Mouse (Mus musculus) stomach, embryonic 15.5 days (tissue): ENCODE results near the gene Cd5. TPM values are rescaled to one million over a fixed set of nuclear protein-coding genes. Genes with fewer than 3 reads are reported as not detected.
A peak's percentile ranks its signal among the peaks of the same experiment; 100 is the strongest.

Source experiments
- ATAC-seq: fragments of 200-750 bp; cut with Nextera tagmentation; 2 replicates; pipeline ENCODE4 v1.8.0; 2017; ENCODE audit warnings: low read depth, moderate number of reproducible peaks, moderate TSS enrichment; ENCODE audit not compliant: insufficient read depth, low FRiP score
- H3K27ac ChIP-seq: fragments of 300-500 bp; sonication (generic); 2 replicates; pipeline ENCODE4 v1.5.1; 2015; ENCODE audit warnings: mild to moderate bottlenecking, inconsistent platforms
- H3K27me3 ChIP-seq: fragments of 300-500 bp; sonication (generic); replicated peaks from 2 replicates; pipeline ENCODE4 v1.6.1; 2015; ENCODE audit warnings: inconsistent platforms
- H3K36me3 ChIP-seq: fragments of 300-500 bp; sonication (generic); 2 replicates; pipeline ENCODE4 v1.6.1; 2015; ENCODE audit warnings: inconsistent platforms
- H3K4me1 ChIP-seq: fragments of 300-500 bp; sonication (generic); 2 replicates; pipeline ENCODE4 v1.6.1; 2015; ENCODE audit warnings: inconsistent platforms
- H3K4me2 ChIP-seq: fragments of 300-500 bp; sonication (generic); 2 replicates; pipeline ENCODE4 v1.6.1; 2015; ENCODE audit warnings: mild to moderate bottlenecking, inconsistent platforms
- H3K4me3 ChIP-seq: fragments of 300-500 bp; sonication (generic); replicated peaks from 2 replicates; pipeline ENCODE4 v1.5.1; 2015; ENCODE audit warnings: inconsistent platforms
- H3K9ac ChIP-seq: fragments of 300-500 bp; sonication (generic); 2 replicates; pipeline ENCODE4 v1.6.1; 2015; ENCODE audit warnings: inconsistent platforms
- H3K9me3 ChIP-seq: fragments of 300-500 bp; sonication (generic); 2 replicates; pipeline ENCODE4 v1.6.1; 2016; ENCODE audit warnings: inconsistent platforms
- WGBS: fragments of 180-500 bp; shearing (Covaris S2); methylation state at CpG from one replicate; pipeline ENCODE4 v1.1.7; 2015; 5-methylcytosine and 5-hydroxymethylcytosine counted together
- polyA plus RNA-seq: library from polyadenylated mRNA; unstranded; fragments of >200 nt; fragmentation: Nextera tagmentation; extraction: Ambion mirVana; gene quantifications from 2 replicates; pipeline ENCODE4 v1.2.1, GENCODE M21; 2015

Gene Cd5
- polyA plus RNA-seq, 1 experiment from 2014 or later: 1.9 TPM

GRCm38 (mm10) chr19:10721064-10721463 is 17.7 kb downstream of the Cd5 start:
- H3K27me3 ChIP-seq: no peaks in the 10 kb centered on the region
- no peak overlapping the region for H3K4me3 ChIP-seq
- no peak overlapping the region for H3K4me2 ChIP-seq
- H3K9me3 ChIP-seq: no peaks in the 10 kb centered on the region
- no peak overlapping the region for H3K9ac ChIP-seq
- no peaks in the 10 kb centered on the region for H3K36me3 ChIP-seq
- WGBS: 52% methylated on average over 5 of the region's 5 CpGs
- H3K27ac ChIP-seq: no peak overlapping the region
- 0 out of 2 replicates have a peak, but pooled peaks cover 17% of the 10 kb centered on the region for H3K4me1 ChIP-seq
- ATAC-seq: no peak

GRCm38 (mm10) chr19:10720524-10720923 is 18.3 kb downstream of the Cd5 start:
- Histone ChIP-seq H3K9me3 (no peaks in the 10 kb centered on the region), H3K36me3 (no peaks in the 10 kb centered on the region), H3K4me2 (no peak overlapping the region), H3K9ac (no peak overlapping the region), H3K27ac (0 out of 2 replicates have a peak overlapping the region, but pooled peaks have one; percentile 21), H3K4me1 (0 out of 2 replicates have a peak, but pooled peaks cover 17% of the 10 kb centered on the region), H3K27me3 (no peaks in the 10 kb centered on the region), H3K4me3 (no peak overlapping the region)
- 24% methylated on average over 3 of the region's 3 CpGs for WGBS
- no peak for ATAC-seq

- 0 out of 2 replicates have a peak, but pooled peaks have one; percentile 8 for ATAC-seq
- Histone ChIP-seq H3K9ac (no peak overlapping the region), H3K36me3 (no peaks in the 10 kb centered on the region), H3K27me3 (no peaks in the 10 kb centered on the region), H3K9me3 (no peaks in the 10 kb centered on the region), H3K27ac (no peak overlapping the region), H3K4me3 (no peak overlapping the region), H3K4me1 (0 out of 2 replicates have a peak, but pooled peaks cover 17% of the 10 kb centered on the region), H3K4me2 (no peak overlapping the region)
- 24% methylated on average over 2 of the region's 2 CpGs for WGBS
These were observed 19.1 kb downstream of the Cd5 start for GRCm38 (mm10) chr19:10719751-10720150.

GRCm38 (mm10) chr19:10718251-10718775 is 20.5 kb downstream of the Cd5 start:
- Histone ChIP-seq H3K9me3 (no peaks in the 10 kb centered on the region), H3K9ac (no peak overlapping the region), H3K27me3 (no peaks in the 10 kb centered on the region), H3K36me3 (peaks cover 10% of the 10 kb centered on the region; the same call in 1 of the 2 replicates), H3K4me1 (0 out of 2 replicates have a peak, but pooled peaks cover 17% of the 10 kb centered on the region), H3K4me2 (no peak overlapping the region), H3K27ac (no peak overlapping the region), H3K4me3 (no peak overlapping the region)
- ATAC-seq: no peak
- 63% methylated on average over 7 of the region's 7 CpGs for WGBS

GRCm38 (mm10) chr19:10715476-10715875 is 23.3 kb downstream of the Cd5 start:
- Histone ChIP-seq H3K27me3 (no peaks in the 10 kb centered on the region), H3K27ac (no peak overlapping the region), H3K4me1 (0 out of 2 replicates have a peak, but pooled peaks cover 6% of the 10 kb centered on the region), H3K9me3 (no peaks in the 10 kb centered on the region), H3K4me3 (no peak overlapping the region), H3K9ac (no peak overlapping the region), H3K4me2 (no peak overlapping the region), H3K36me3 (peaks cover 31% of the 10 kb centered on the region)
- no peak for ATAC-seq
- 89% methylated on average over 6 of the region's 6 CpGs for WGBS

- Histone ChIP-seq H3K4me2 (no peak overlapping the region), H3K4me3 (no peak overlapping the region), H3K9ac (no peak overlapping the region), H3K27ac (no peak overlapping the region), H3K4me1 (peaks cover 3% of the 10 kb centered on the region), H3K27me3 (no peaks in the 10 kb centered on the region), H3K9me3 (no peaks in the 10 kb centered on the region), H3K36me3 (peaks cover 31% of the 10 kb centered on the region)
- peak; percentile 21; the same call in 1 of the 2 replicates for ATAC-seq
- WGBS: 45% methylated on average over 4 of the region's 4 CpGs
These were observed 23.9 kb downstream of the Cd5 start for GRCm38 (mm10) chr19:10714682-10715475.

GRCm38 (mm10) chr19:10714168-10714567 is 24.6 kb downstream of the Cd5 start:
- no peak overlapping the region for H3K4me2 ChIP-seq
- WGBS: 81% methylated on average over 6 of the region's 6 CpGs
- H3K27me3 ChIP-seq: no peaks in the 10 kb centered on the region
- ATAC-seq: no peak
- H3K4me3 ChIP-seq: no peak overlapping the region
- H3K27ac ChIP-seq: no peak overlapping the region
- H3K36me3 ChIP-seq: peaks cover 31% of the 10 kb centered on the region
- H3K4me1 ChIP-seq: peaks cover 9% of the 10 kb centered on the region
- H3K9me3 ChIP-seq: no peaks in the 10 kb centered on the region
- H3K9ac ChIP-seq: no peak overlapping the region

- WGBS: 95% methylated on average over 10 of the region's 10 CpGs
- no peak overlapping the region for H3K4me2 ChIP-seq
- no peaks in the 10 kb centered on the region for H3K27me3 ChIP-seq
- H3K4me3 ChIP-seq: no peak overlapping the region
- H3K9me3 ChIP-seq: no peaks in the 10 kb centered on the region
- no peak overlapping the region for H3K27ac ChIP-seq
- ATAC-seq: no peak
- peaks cover 31% of the 10 kb centered on the region for H3K36me3 ChIP-seq
- H3K9ac ChIP-seq: no peak overlapping the region
- H3K4me1 ChIP-seq: peaks cover 13% of the 10 kb centered on the region
These were observed 25.3 kb downstream of the Cd5 start for GRCm38 (mm10) chr19:10713551-10713950.

GRCm38 (mm10) chr19:10712646-10713045 is 26.2 kb downstream of the Cd5 start:
- Histone ChIP-seq H3K4me3 (no peak overlapping the region), H3K27ac (no peak overlapping the region), H3K27me3 (no peaks in the 10 kb centered on the region), H3K36me3 (peaks cover 34% of the 10 kb centered on the region), H3K4me2 (no peak overlapping the region), H3K9me3 (no peaks in the 10 kb centered on the region), H3K9ac (no peak overlapping the region), H3K4me1 (peaks cover 13% of the 10 kb centered on the region)
- WGBS: 91% methylated on average over 12 of the region's 12 CpGs
- no peak for ATAC-seq

GRCm38 (mm10) chr19:10712194-10712593 is 26.6 kb downstream of the Cd5 start:
- no peak for ATAC-seq
- Histone ChIP-seq H3K9me3 (no peaks in the 10 kb centered on the region), H3K4me2 (no peak overlapping the region), H3K36me3 (peaks cover 38% of the 10 kb centered on the region), H3K4me1 (peaks cover 13% of the 10 kb centered on the region), H3K27me3 (no peaks in the 10 kb centered on the region), H3K4me3 (no peak overlapping the region), H3K9ac (no peak overlapping the region), H3K27ac (no peak overlapping the region)
- WGBS: 95% methylated on average over 7 of the region's 7 CpGs

- Histone ChIP-seq H3K27ac (no peak overlapping the region), H3K4me3 (no peak overlapping the region), H3K4me2 (no peak overlapping the region), H3K9ac (no peak overlapping the region), H3K9me3 (no peaks in the 10 kb centered on the region), H3K4me1 (peaks cover 13% of the 10 kb centered on the region), H3K27me3 (no peaks in the 10 kb centered on the region), H3K36me3 (peaks cover 46% of the 10 kb centered on the region)
- no peak for ATAC-seq
- WGBS: 90% methylated on average over 4 of the region's 4 CpGs
These were observed 28.1 kb downstream of the Cd5 start for GRCm38 (mm10) chr19:10710751-10711150.

- peak overlapping the region; percentile 2; the same call in 1 of the 2 replicates for H3K27ac ChIP-seq
- no peaks in the 10 kb centered on the region for H3K9me3 ChIP-seq
- H3K4me1 ChIP-seq: peaks cover 13% of the 10 kb centered on the region
- no peak overlapping the region for H3K4me3 ChIP-seq
- peaks cover 46% of the 10 kb centered on the region for H3K36me3 ChIP-seq
- no peaks in the 10 kb centered on the region for H3K27me3 ChIP-seq
- no peak overlapping the region for H3K9ac ChIP-seq
- H3K4me2 ChIP-seq: no peak overlapping the region
- ATAC-seq: peak; percentile 41; the same call in 1 of the 2 replicates
- WGBS: 80% methylated on average over 9 of the region's 9 CpGs
These were observed 28.7 kb downstream of the Cd5 start for GRCm38 (mm10) chr19:10710088-10710511.
